16 mouse cellular contexts compared by ENCODE assay signal in genomic region chrX:159909446-159910277, GRCm38 (mm10).
DNase-seq lines count a peak whose midpoint lies in the region; ATAC-seq and TF ChIP-seq lines count a peak whose summit lies in the region.
"Had no signal": no experiment of that assay in that cellular context is flagged by ENCODE, and none has a peak within 500 bp of the region (broad histone marks: within the 10 kb centered on the region; RNA-seq: fewer than 3 reads in every experiment).

No protein-coding gene starts in this region.

- H3K4me3 ChIP-seq in lung, embryonic 16.5 days (ENCODE audit: low read length) = no peak overlapping the region
- H3K4me3 ChIP-seq in lung, adult 2 months (replicated peaks; ENCODE audit: extremely low read depth, low read depth, low read length) = no peak overlapping the region
- no peak overlapping the region for H3K4me3 ChIP-seq in limb, embryonic 15.5 days
- no peak overlapping the region for H3K4me3 ChIP-seq in forebrain, embryonic 16.5 days (replicated peaks; ENCODE audit: low read length)
- no peak overlapping the region for H3K4me3 ChIP-seq in hindbrain, embryonic 12.5 days
- H3K4me3 ChIP-seq: forebrain, embryonic 13.5 days; heart, embryonic 13.5 days; left cerebral cortex, adult 2 months; liver, embryonic 13.5 days; midbrain, embryonic 13.5 days had no signal

- no peak for TF ChIP-seq CTCF in lung, adult 2 months (IDR thresholded peaks at IDR 0.05; ENCODE audit: insufficient read depth, low read length)

- H3K9ac ChIP-seq in lung, embryonic 16.5 days (ENCODE audit: low read length) = no peak overlapping the region
- H3K9ac ChIP-seq in limb, embryonic 15.5 days = no peak overlapping the region
- H3K9ac ChIP-seq in forebrain, embryonic 16.5 days (replicated peaks; ENCODE audit: low read depth, low read length) = no peak overlapping the region
- H3K9ac ChIP-seq in hindbrain, embryonic 12.5 days = no peak overlapping the region
- H3K9ac ChIP-seq: forebrain, embryonic 13.5 days; heart, embryonic 13.5 days; liver, embryonic 13.5 days; midbrain, embryonic 13.5 days had no signal

- no peaks in the 10 kb centered on the region for H3K4me1 ChIP-seq in lung, embryonic 16.5 days (replicated peaks; ENCODE audit: control insufficient read depth, insufficient read depth, low read length)
- H3K4me1 ChIP-seq in lung, adult 2 months (ENCODE audit: control insufficient read depth, insufficient read depth, low read length) = peaks cover 2% of the 10 kb centered on the region
- H3K4me1 ChIP-seq in limb, embryonic 15.5 days = no peaks in the 10 kb centered on the region
- H3K4me1 ChIP-seq in forebrain, embryonic 16.5 days (replicated peaks; ENCODE audit: control insufficient read depth, insufficient read depth, low read length) = peaks cover 3% of the 10 kb centered on the region
- H3K4me1 ChIP-seq in hindbrain, embryonic 12.5 days = no peaks in the 10 kb centered on the region
- H3K4me1 ChIP-seq: forebrain, embryonic 13.5 days; liver, embryonic 13.5 days; midbrain, embryonic 13.5 days had no signal

- 65% methylated on average over 6 of the region's 6 CpGs for whole genome bisulfite sequencing in lung, embryonic 16.5 days
- WGBS in lung, adult 2 months = 57% methylated on average over 6 of the region's 6 CpGs
- WGBS in limb, embryonic 15.5 days = 71% methylated on average over 6 of the region's 6 CpGs
- WGBS in forebrain, embryonic 16.5 days = 79% methylated on average over 6 of the region's 6 CpGs
- 80% methylated on average over 6 of the region's 6 CpGs for WGBS in hindbrain, embryonic 12.5 days

- no peaks in the 10 kb centered on the region for H3K27me3 ChIP-seq in lung, embryonic 16.5 days (ENCODE audit: control insufficient read depth, insufficient read depth, low read depth, low read length)
- H3K27me3 ChIP-seq in limb, embryonic 15.5 days = peaks cover 17% of the 10 kb centered on the region
- no peaks in the 10 kb centered on the region for H3K27me3 ChIP-seq in forebrain, embryonic 16.5 days (replicated peaks; ENCODE audit: control insufficient read depth, insufficient read depth, low read length)
- peaks cover 23% of the 10 kb centered on the region for H3K27me3 ChIP-seq in hindbrain, embryonic 12.5 days

- ATAC-seq in lung, embryonic 16.5 days (ENCODE audit: low read depth) = no peak
- peak; percentile 78 for ATAC-seq in CD4-positive, CD25-positive, alpha-beta regulatory T cell, adult 4 months
- ATAC-seq in limb, embryonic 15.5 days (ENCODE audit: insufficient number of reproducible peaks, low FRiP score, low TSS enrichment, low read depth) = no peak
- ATAC-seq in forebrain, embryonic 16.5 days = no peak
- ATAC-seq in hindbrain, embryonic 12.5 days (ENCODE audit: low FRiP score) = no peak
- ATAC-seq: midbrain, embryonic 13.5 days had no signal

- no peak for DNase-seq in lung, adult 2 months
- DNase-seq in adipocyte (ENCODE audit: low spot score) = peak; percentile 69
- no peak for DNase-seq in ovary, postnatal 10 days (ENCODE audit: low spot score)
- DNase-seq: cerebellum, adult 11-12 months; gastrocnemius, postnatal 10 days; liver, embryonic 13.5 days had no signal

- no peak for TF ChIP-seq POLR2A in lung, adult 2 months (IDR thresholded peaks at IDR 0.05; ENCODE audit: borderline replicate concordance, extremely low read depth, low read depth, low read length)

- H3K27ac ChIP-seq in lung, embryonic 16.5 days (ENCODE audit: low read length) = peak overlapping the region; percentile 31; the same call in 1 of the 2 replicates
- peak overlapping the region; percentile 54; the same call in 1 of the 2 replicates for H3K27ac ChIP-seq in limb, embryonic 15.5 days
- H3K27ac ChIP-seq in forebrain, embryonic 16.5 days (ENCODE audit: low read length) = no peak overlapping the region
- no peak overlapping the region for H3K27ac ChIP-seq in hindbrain, embryonic 12.5 days
- H3K27ac ChIP-seq: forebrain, embryonic 13.5 days; heart, embryonic 13.5 days; hindbrain, postnatal 0 days; left cerebral cortex, adult 2 months; liver, embryonic 13.5 days; midbrain, embryonic 13.5 days had no signal

- H3K36me3 ChIP-seq in lung, embryonic 16.5 days (ENCODE audit: control insufficient read depth, insufficient read depth, low read length) = no peaks in the 10 kb centered on the region
- H3K36me3 ChIP-seq in limb, embryonic 15.5 days = no peaks in the 10 kb centered on the region
- H3K36me3 ChIP-seq in forebrain, embryonic 16.5 days (ENCODE audit: control insufficient read depth, insufficient read depth) = no peaks in the 10 kb centered on the region
- no peaks in the 10 kb centered on the region for H3K36me3 ChIP-seq in hindbrain, embryonic 12.5 days
- H3K36me3 ChIP-seq: heart, embryonic 13.5 days; liver, embryonic 13.5 days; midbrain, embryonic 13.5 days had no signal

- no peaks in the 10 kb centered on the region for H3K9me3 ChIP-seq in lung, embryonic 16.5 days (ENCODE audit: control insufficient read depth, low read length)
- H3K9me3 ChIP-seq in limb, embryonic 15.5 days = no peaks in the 10 kb centered on the region
- H3K9me3 ChIP-seq in forebrain, embryonic 16.5 days (ENCODE audit: control insufficient read depth, low read length) = no peaks in the 10 kb centered on the region
- no peaks in the 10 kb centered on the region for H3K9me3 ChIP-seq in hindbrain, embryonic 12.5 days (replicated peaks)
- H3K9me3 ChIP-seq: forebrain, embryonic 13.5 days; heart, embryonic 13.5 days; liver, embryonic 13.5 days; midbrain, embryonic 13.5 days had no signal

- no peak overlapping the region for H3K4me2 ChIP-seq in lung, embryonic 16.5 days (ENCODE audit: low read depth, low read length)
- no peak overlapping the region for H3K4me2 ChIP-seq in limb, embryonic 15.5 days
- H3K4me2 ChIP-seq in forebrain, embryonic 16.5 days (ENCODE audit: low read length) = no peak overlapping the region
- H3K4me2 ChIP-seq in hindbrain, embryonic 12.5 days (replicated peaks) = no peak overlapping the region
- H3K4me2 ChIP-seq: forebrain, embryonic 13.5 days; heart, embryonic 13.5 days; liver, embryonic 13.5 days; midbrain, embryonic 13.5 days had no signal

Comparison
In these comparisons a context has a peak if more than half of its experiments do, and no peak if none do; other contexts are left out.
1. H3K27ac ChIP-seq: peak in lung, embryonic 16.5 days (single experiment) and limb, embryonic 15.5 days (single experiment); none in forebrain, embryonic 16.5 days (single experiment) and hindbrain, embryonic 12.5 days (single experiment).